Mouse (Mus musculus): ENCODE measurements around the gene Wasf3. TPM values are rescaled to one million over a fixed set of nuclear protein-coding genes. Genes with fewer than 3 reads are reported as not detected.

Gene Wasf3
- polyA plus RNA-seq, 1 experiment from 2014 or later, result 6.6 TPM

GRCm38 (mm10) chr5:146407791-146408190 lies 23.0 kb downstream of the Wasf3 start:
- Histone ChIP-seq H3K9ac (ENCODE audit: low read length) (no peak overlapping the region), H3K4me3 (ENCODE audit: low read depth, low read length) (no peak overlapping the region), H3K4me2 (ENCODE audit: low read depth) (no peak overlapping the region), H3K36me3 (ENCODE audit: control insufficient read depth, insufficient read depth, low read length) (no peaks in the 10 kb centered on the region), H3K27me3 (ENCODE audit: control insufficient read depth, insufficient read depth, low read length) (no peaks in the 10 kb centered on the region), H3K4me1 (ENCODE audit: control insufficient read depth, insufficient read depth, low read length) (peaks cover 11% of the 10 kb centered on the region; the same call in 1 of the 2 replicates), H3K9me3 (ENCODE audit: control insufficient read depth, low read length) (no peaks in the 10 kb centered on the region), H3K27ac (ENCODE audit: low read depth, low read length) (no peak overlapping the region)
- DNase-seq (ENCODE audit: low spot score) (peak; percentile 17), ATAC-seq (ENCODE audit: insufficient read depth, low FRiP score, low TSS enrichment) (no peak)
- 39% methylated on average over 3 of the region's 3 CpGs for WGBS

GRCm38 (mm10) chr5:146408604-146409003 lies 23.8 kb downstream of the Wasf3 start:
- Histone ChIP-seq H3K9me3 (ENCODE audit: control insufficient read depth, low read length) (no peaks in the 10 kb centered on the region), H3K27me3 (ENCODE audit: control insufficient read depth, insufficient read depth, low read length) (no peaks in the 10 kb centered on the region), H3K4me3 (ENCODE audit: low read depth, low read length) (no peak overlapping the region), H3K9ac (ENCODE audit: low read length) (no peak overlapping the region), H3K36me3 (ENCODE audit: control insufficient read depth, insufficient read depth, low read length) (no peaks in the 10 kb centered on the region), H3K4me2 (ENCODE audit: low read depth) (no peak overlapping the region), H3K4me1 (ENCODE audit: control insufficient read depth, insufficient read depth, low read length) (peaks cover 11% of the 10 kb centered on the region; the same call in 1 of the 2 replicates), H3K27ac (ENCODE audit: low read depth, low read length) (no peak overlapping the region)
- ATAC-seq (ENCODE audit: insufficient read depth, low FRiP score, low TSS enrichment) (no peak), DNase-seq (ENCODE audit: low spot score) (no peak)
- WGBS, result 87% methylated on average over 8 of the region's 8 CpGs

- ATAC-seq (ENCODE audit: insufficient read depth, low FRiP score, low TSS enrichment), result peak; percentile 15; the same call in 1 of the 2 replicates
These were observed 26.0 kb downstream of the Wasf3 start for GRCm38 (mm10) chr5:146410821-146411220.

GRCm38 (mm10) chr5:146412743-146413430 lies 28.1 kb downstream of the Wasf3 start:
- ATAC-seq (ENCODE audit: insufficient read depth, low FRiP score, low TSS enrichment), result peak; percentile 42; the same call in 1 of the 2 replicates
- Histone ChIP-seq H3K27me3 (ENCODE audit: control insufficient read depth, insufficient read depth, low read length) (no peaks in the 10 kb centered on the region), H3K4me2 (ENCODE audit: low read depth) (no peak overlapping the region), H3K27ac (ENCODE audit: low read depth, low read length) (no peak overlapping the region), H3K9me3 (ENCODE audit: control insufficient read depth, low read length) (no peaks in the 10 kb centered on the region), H3K4me3 (ENCODE audit: low read depth, low read length) (no peak overlapping the region), H3K4me1 (ENCODE audit: control insufficient read depth, insufficient read depth, low read length) (peaks cover 9% of the 10 kb centered on the region; the same call in 1 of the 2 replicates), H3K36me3 (ENCODE audit: control insufficient read depth, insufficient read depth, low read length) (no peaks in the 10 kb centered on the region), H3K9ac (ENCODE audit: low read length) (no peak overlapping the region)
- DNase-seq (ENCODE audit: low spot score), result no peak
- WGBS, result 69% methylated on average over 15 of the region's 15 CpGs

More at GRCm38 (mm10) chr5:146410821-146411220, 26.0 kb downstream of the Wasf3 start:
- Histone ChIP-seq H3K4me3 (ENCODE audit: low read depth, low read length) (no peak overlapping the region), H3K4me2 (ENCODE audit: low read depth) (no peak overlapping the region), H3K9ac (ENCODE audit: low read length) (no peak overlapping the region), H3K27ac (ENCODE audit: low read depth, low read length) (no peak overlapping the region), H3K27me3 (ENCODE audit: control insufficient read depth, insufficient read depth, low read length) (no peaks in the 10 kb centered on the region), H3K36me3 (ENCODE audit: control insufficient read depth, insufficient read depth, low read length) (no peaks in the 10 kb centered on the region), H3K9me3 (ENCODE audit: control insufficient read depth, low read length) (no peaks in the 10 kb centered on the region), H3K4me1 (ENCODE audit: control insufficient read depth, insufficient read depth, low read length) (peaks cover 11% of the 10 kb centered on the region; the same call in 1 of the 2 replicates)
- no peak for DNase-seq (ENCODE audit: low spot score)
- WGBS, result 80% methylated on average over 4 of the region's 4 CpGs

- 85% methylated on average over 4 of the region's 4 CpGs for WGBS
- no peak for ATAC-seq (ENCODE audit: insufficient read depth, low FRiP score, low TSS enrichment)
- H3K4me1 ChIP-seq (ENCODE audit: control insufficient read depth, insufficient read depth, low read length), result peaks cover 9% of the 10 kb centered on the region; the same call in 1 of the 2 replicates
These were observed 29.8 kb downstream of the Wasf3 start for GRCm38 (mm10) chr5:146414611-146415010.

GRCm38 (mm10) chr5:146415218-146415617 lies 30.4 kb downstream of the Wasf3 start:
- DNase-seq (ENCODE audit: low spot score) (no peak), ATAC-seq (ENCODE audit: insufficient read depth, low FRiP score, low TSS enrichment) (no peak)
- no peaks in the 10 kb centered on the region for H3K36me3 ChIP-seq (ENCODE audit: control insufficient read depth, insufficient read depth, low read length)
- no peak overlapping the region for H3K4me2 ChIP-seq (ENCODE audit: low read depth)
- no peaks in the 10 kb centered on the region for H3K27me3 ChIP-seq (ENCODE audit: control insufficient read depth, insufficient read depth, low read length)
- no peak overlapping the region for H3K9ac ChIP-seq (ENCODE audit: low read length)
- peaks cover 9% of the 10 kb centered on the region; the same call in 1 of the 2 replicates for H3K4me1 ChIP-seq (ENCODE audit: control insufficient read depth, insufficient read depth, low read length)
- H3K9me3 ChIP-seq (ENCODE audit: control insufficient read depth, low read length), result no peaks in the 10 kb centered on the region
- 91% methylated on average over 12 of the region's 12 CpGs for WGBS
- no peak overlapping the region for H3K4me3 ChIP-seq (ENCODE audit: low read depth, low read length)
- no peak overlapping the region for H3K27ac ChIP-seq (ENCODE audit: low read depth, low read length)

More at GRCm38 (mm10) chr5:146414611-146415010, 29.8 kb downstream of the Wasf3 start:
- no peak for DNase-seq (ENCODE audit: low spot score)
- Histone ChIP-seq H3K9ac (ENCODE audit: low read length) (no peak overlapping the region), H3K4me3 (ENCODE audit: low read depth, low read length) (no peak overlapping the region), H3K36me3 (ENCODE audit: control insufficient read depth, insufficient read depth, low read length) (no peaks in the 10 kb centered on the region), H3K9me3 (ENCODE audit: control insufficient read depth, low read length) (no peaks in the 10 kb centered on the region), H3K27me3 (ENCODE audit: control insufficient read depth, insufficient read depth, low read length) (no peaks in the 10 kb centered on the region), H3K27ac (ENCODE audit: low read depth, low read length) (no peak overlapping the region), H3K4me2 (ENCODE audit: low read depth) (no peak overlapping the region)

- ATAC-seq (ENCODE audit: insufficient read depth, low FRiP score, low TSS enrichment) (no peak), DNase-seq (ENCODE audit: low spot score) (no peak)
- 73% methylated on average over 20 of the region's 20 CpGs for WGBS
These were observed 31.7 kb downstream of the Wasf3 start for GRCm38 (mm10) chr5:146416331-146417110.

GRCm38 (mm10) chr5:146418092-146418491 lies 33.3 kb downstream of the Wasf3 start:
- H3K27ac ChIP-seq (ENCODE audit: low read depth, low read length), result no peak overlapping the region
- H3K9ac ChIP-seq (ENCODE audit: low read length), result no peak overlapping the region
- no peak overlapping the region for H3K4me3 ChIP-seq (ENCODE audit: low read depth, low read length)
- no peaks in the 10 kb centered on the region for H3K27me3 ChIP-seq (ENCODE audit: control insufficient read depth, insufficient read depth, low read length)
- DNase-seq (ENCODE audit: low spot score) (no peak), ATAC-seq (ENCODE audit: insufficient read depth, low FRiP score, low TSS enrichment) (no peak)
- H3K4me1 ChIP-seq (ENCODE audit: control insufficient read depth, insufficient read depth, low read length), result no peaks in the 10 kb centered on the region
- H3K4me2 ChIP-seq (ENCODE audit: low read depth), result no peak overlapping the region
- no peaks in the 10 kb centered on the region for H3K36me3 ChIP-seq (ENCODE audit: control insufficient read depth, insufficient read depth, low read length)
- no peaks in the 10 kb centered on the region for H3K9me3 ChIP-seq (ENCODE audit: control insufficient read depth, low read length)
- 94% methylated on average over 7 of the region's 7 CpGs for WGBS

More at GRCm38 (mm10) chr5:146416331-146417110, 31.7 kb downstream of the Wasf3 start:
- no peaks in the 10 kb centered on the region for H3K9me3 ChIP-seq (ENCODE audit: control insufficient read depth, low read length)
- H3K9ac ChIP-seq (ENCODE audit: low read length), result no peak overlapping the region
- H3K27ac ChIP-seq (ENCODE audit: low read depth, low read length), result no peak overlapping the region
- no peak overlapping the region for H3K4me3 ChIP-seq (ENCODE audit: low read depth, low read length)
- peaks cover 3% of the 10 kb centered on the region; the same call in 1 of the 2 replicates for H3K4me1 ChIP-seq (ENCODE audit: control insufficient read depth, insufficient read depth, low read length)
- H3K4me2 ChIP-seq (ENCODE audit: low read depth), result no peak overlapping the region
- H3K27me3 ChIP-seq (ENCODE audit: control insufficient read depth, insufficient read depth, low read length), result no peaks in the 10 kb centered on the region
- no peaks in the 10 kb centered on the region for H3K36me3 ChIP-seq (ENCODE audit: control insufficient read depth, insufficient read depth, low read length)

Measured in neural tube, embryonic 11.5 days (tissue).